Comparison of ENCODE assay signal across 8 mouse cellular contexts in the genomic region with DNA sequence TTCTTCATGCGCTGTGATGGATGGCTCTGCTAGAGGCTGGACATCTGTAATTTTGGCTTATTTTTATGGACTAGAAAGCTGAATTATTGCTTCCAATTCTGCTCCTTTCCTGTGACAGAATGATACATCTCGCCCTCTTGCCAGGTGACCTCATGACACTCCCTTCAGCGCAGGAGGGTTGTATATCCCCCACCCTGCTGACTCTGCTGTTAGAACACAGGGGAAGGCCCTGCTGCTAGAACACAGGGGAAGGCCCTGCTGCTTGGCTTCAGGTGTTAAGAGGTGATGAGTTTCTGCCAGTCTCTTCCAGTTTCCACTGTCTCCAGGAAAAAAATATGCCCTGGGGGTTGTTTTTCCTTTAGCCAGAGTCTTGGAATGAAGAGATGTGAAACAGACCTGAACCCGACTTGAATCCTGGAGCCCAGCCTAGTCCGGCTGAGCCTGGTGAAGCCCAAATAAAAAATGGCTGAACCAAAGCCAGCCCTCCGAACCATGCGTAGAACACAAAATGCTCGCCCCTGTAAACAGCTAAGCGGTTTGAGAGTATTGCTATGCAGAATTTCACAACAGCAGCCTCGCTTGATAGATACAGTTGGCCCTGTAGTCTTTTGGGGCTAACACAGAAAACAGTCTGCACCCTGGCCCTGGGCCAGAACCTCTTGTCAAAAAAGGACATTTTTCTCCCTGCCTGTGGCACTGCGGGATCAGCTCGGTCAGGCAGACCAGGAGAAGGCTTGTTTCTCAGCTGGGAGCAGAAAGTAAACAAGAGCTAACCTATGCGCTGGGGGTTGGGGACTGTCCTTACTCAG. TPM values are rescaled to one million over a fixed set of nuclear protein-coding genes. Genes with fewer than 3 reads are reported as not detected.
DNase-seq lines count a peak whose midpoint lies in the region; ATAC-seq and TF ChIP-seq lines count a peak whose summit lies in the region.

No protein-coding gene starts in this region.

- no peak for TF ChIP-seq POLR2A in kidney, adult 2 months (IDR thresholded peaks at IDR 0.05; ENCODE audit: low read depth, low read length)

- TF ChIP-seq CTCF in Patski (IDR thresholded peaks at IDR 0.05), result no peak
- TF ChIP-seq CTCF in kidney, adult 2 months (conservative IDR thresholded peaks at IDR 0.05; ENCODE audit: insufficient read depth, insufficient read length, low read depth, low read length), result no peak
- TF ChIP-seq CTCF in liver, postnatal 0 days (IDR thresholded peaks at IDR 0.05; ENCODE audit: low read depth), result no peak

- peaks cover 78% of the 10 kb centered on the region for H3K36me3 ChIP-seq in embryonic facial prominence, embryonic 15.5 days
- H3K36me3 ChIP-seq in kidney, adult 2 months (ENCODE audit: control insufficient read depth, insufficient read depth, low read length), result no peaks in the 10 kb centered on the region; the same call in 1 of the 2 replicates
- peaks cover 31% of the 10 kb centered on the region for H3K36me3 ChIP-seq in liver, postnatal 0 days (replicated peaks; ENCODE audit: insufficient read depth, low read length)
- peaks cover 39% of the 10 kb centered on the region for H3K36me3 ChIP-seq in stomach, embryonic 14.5 days (ENCODE audit: control insufficient read depth, insufficient read depth, low read length)

- POLR2A ChIA-PET in Patski (lab: Charles Lee), result interaction anchor here (1.0 to 2.0 kb wide), 2 partner anchors 23 to 29 kb away, joined by 3 to 6 read pairs; a partner anchor contains a TSS

- no peaks in the 10 kb centered on the region for H3K9me3 ChIP-seq in embryonic facial prominence, embryonic 15.5 days (replicated peaks)
- H3K9me3 ChIP-seq in liver, postnatal 0 days (ENCODE audit: low read length), result no peaks in the 10 kb centered on the region
- no peaks in the 10 kb centered on the region for H3K9me3 ChIP-seq in stomach, embryonic 14.5 days (ENCODE audit: control insufficient read depth, low read depth, low read length)

- CTCF ChIA-PET in Patski (lab: Charles Lee), result interaction anchor here (0.7 to 2.7 kb wide), 10 partner anchors 8 to 121 kb away, joined by 3 to 11 read pairs (median 3); a partner anchor contains a TSS

- DNase-seq in Muller cell, postnatal 12 days (ENCODE audit: inconsistent ontology term), result peak; percentile 73
- DNase-seq in Patski (ENCODE audit: low read depth, low spot score), result peak; percentile 95
- DNase-seq in kidney, adult 2 months, result peak; percentile 66
- DNase-seq in liver, postnatal 0 days, result peak; percentile 60
- no peak for DNase-seq in c-Kit-positive CD71-positive TER-119-positive erythroid progenitor cells, embryonic 14.5 days (ENCODE audit: low spot score)
- no peak for DNase-seq in left cerebral cortex, postnatal 36 days (ENCODE audit: low spot score in 2 of 2)

- no peak for TF ChIP-seq EP300 in liver, postnatal 0 days (IDR thresholded peaks at IDR 0.05; ENCODE audit: low read depth)

- no peaks in the 10 kb centered on the region for H3K27me3 ChIP-seq in Patski
- no peaks in the 10 kb centered on the region for H3K27me3 ChIP-seq in embryonic facial prominence, embryonic 15.5 days
- no peaks in the 10 kb centered on the region for H3K27me3 ChIP-seq in kidney, adult 2 months (replicated peaks; ENCODE audit: control insufficient read depth, insufficient read depth, low read length)
- H3K27me3 ChIP-seq in liver, postnatal 0 days (ENCODE audit: insufficient read depth, low read length), result no peaks in the 10 kb centered on the region
- H3K27me3 ChIP-seq in stomach, embryonic 14.5 days (ENCODE audit: control insufficient read depth, insufficient read depth, low read length), result no peaks in the 10 kb centered on the region

- peak; percentile 52 for ATAC-seq in Patski
- ATAC-seq in embryonic facial prominence, embryonic 15.5 days (ENCODE audit: insufficient number of reproducible peaks, low FRiP score, low TSS enrichment, low read depth), result no peak
- ATAC-seq in liver, postnatal 0 days, result peak; percentile 80
- peak; percentile 88 for ATAC-seq in stomach, embryonic 14.5 days (ENCODE audit: insufficient number of reproducible peaks, insufficient read depth, low FRiP score, low read depth)

- no peak overlapping the region for H3K9ac ChIP-seq in embryonic facial prominence, embryonic 15.5 days
- no peak overlapping the region; the same call in 1 of the 2 replicates for H3K9ac ChIP-seq in liver, postnatal 0 days (replicated peaks)
- H3K9ac ChIP-seq in stomach, embryonic 14.5 days (replicated peaks; ENCODE audit: low read depth, low read length), result no peak overlapping the region

- H3K27ac ChIP-seq in embryonic facial prominence, embryonic 15.5 days (replicated peaks), result peak overlapping the region; percentile 67; the same call in 1 of the 2 replicates
- H3K27ac ChIP-seq in kidney, adult 2 months (ENCODE audit: insufficient read depth, low read depth, low read length), result peak overlapping the region; percentile 53
- H3K27ac ChIP-seq in liver, postnatal 0 days (ENCODE audit: low read depth), result peak overlapping the region; percentile 72
- peak overlapping the region; percentile 83 for H3K27ac ChIP-seq in stomach, embryonic 14.5 days (ENCODE audit: low read length)

- in situ Hi-C loops in Patski (cut with MboI; ENCODE audit: low pct_unique_long_range_greater_than_20kb), result no loop called here

- H3K4me1 ChIP-seq in embryonic facial prominence, embryonic 15.5 days, result 0 out of 2 replicates have a peak, but pooled peaks cover 3% of the 10 kb centered on the region
- peaks cover 4% of the 10 kb centered on the region; the same call in 1 of the 2 replicates for H3K4me1 ChIP-seq in kidney, adult 2 months (ENCODE audit: control insufficient read depth, insufficient read depth, low read length)
- peaks cover 13% of the 10 kb centered on the region for H3K4me1 ChIP-seq in liver, postnatal 0 days (ENCODE audit: insufficient read depth)
- H3K4me1 ChIP-seq in stomach, embryonic 14.5 days (ENCODE audit: control insufficient read depth, insufficient read depth, low read length), result peaks cover 18% of the 10 kb centered on the region

- intact Hi-C loops in left cerebral cortex, postnatal 36 days (cut with DNase I), result no loop called here

- no peak overlapping the region for H3K4me2 ChIP-seq in embryonic facial prominence, embryonic 15.5 days (replicated peaks)
- H3K4me2 ChIP-seq in liver, postnatal 0 days (ENCODE audit: low read depth, low read length), result peak overlapping the region; percentile 29; the same call in 1 of the 2 replicates
- no peak overlapping the region for H3K4me2 ChIP-seq in stomach, embryonic 14.5 days (replicated peaks; ENCODE audit: low read depth, low read length)

- no peak overlapping the region for H3K4me3 ChIP-seq in embryonic facial prominence, embryonic 15.5 days (replicated peaks)
- H3K4me3 ChIP-seq in kidney, adult 2 months (ENCODE audit: insufficient read depth, low read depth, low read length), result no peak overlapping the region
- no peak overlapping the region for H3K4me3 ChIP-seq in liver, postnatal 0 days (ENCODE audit: low read depth, low read length)
- H3K4me3 ChIP-seq in stomach, embryonic 14.5 days (ENCODE audit: low read depth, low read length), result no peak overlapping the region

- 77% methylated on average over 13 of the region's 13 CpGs for WGBS in embryonic facial prominence, embryonic 15.5 days
- WGBS in kidney, adult 2 months, result 42% methylated on average over 13 of the region's 13 CpGs
- 70% methylated on average over 13 of the region's 13 CpGs for WGBS in liver, postnatal 0 days (ENCODE audit: insufficient replicate concordance)
- WGBS in stomach, embryonic 14.5 days, result 35% methylated on average over 13 of the region's 13 CpGs

RNA-seq across cellular contexts. Expression of a gene that starts 29.0 kb away (rescaled TPM):
- polyA plus RNA-seq in Patski (2021), result 76.5 TPM
- 3.6 and 4.2 TPM in 2 replicates for polyA plus RNA-seq in embryonic facial prominence, embryonic 15.5 days (2015; fragmentation: Nextera tagmentation; extraction: Ambion mirVana)
- polyA plus RNA-seq in kidney, adult 2 months (2012; rRNA removed), result 11.8 and 14.1 TPM in 2 replicates
- polyA plus RNA-seq in liver, postnatal 0 days (2015; fragmentation: Nextera tagmentation; extraction: Ambion mirVana), result 0.45 and 0.48 TPM in 2 replicates
- polyA plus RNA-seq in stomach, embryonic 14.5 days (2014; fragmentation: Nextera tagmentation; extraction: Ambion mirVana), result 6.6 and 8.5 TPM in 2 replicates
- 100 to 1,000 TPM; 138 to 141 TPM for total RNA-seq in left cerebral cortex, postnatal 36 days (2021)

RNA-seq across cellular contexts. Expression of a gene that starts 48.0 kb away (rescaled TPM):
- polyA plus RNA-seq in Patski (2021), result 20.6 TPM
- 24.8 and 26.3 TPM in 2 replicates for polyA plus RNA-seq in embryonic facial prominence, embryonic 15.5 days (2015; fragmentation: Nextera tagmentation; extraction: Ambion mirVana)
- 6.8 and 7.7 TPM in 2 replicates for polyA plus RNA-seq in kidney, adult 2 months (2012; rRNA removed)
- polyA plus RNA-seq in liver, postnatal 0 days (2015; fragmentation: Nextera tagmentation; extraction: Ambion mirVana), result 4.4 and 4.7 TPM in 2 replicates
- 21.9 and 26.5 TPM in 2 replicates for polyA plus RNA-seq in stomach, embryonic 14.5 days (2014; fragmentation: Nextera tagmentation; extraction: Ambion mirVana)
- total RNA-seq in left cerebral cortex, postnatal 36 days (2021), result 10 to 100 TPM; 18.8 to 25.5 TPM

Comparison
In these comparisons a context has a peak if more than half of its experiments do, and no peak if none do; other contexts are left out.
1. DNase-seq: peak in Muller cell, postnatal 12 days (single experiment), Patski (single experiment), kidney, adult 2 months (single experiment) and liver, postnatal 0 days (single experiment); none in c-Kit-positive CD71-positive TER-119-positive erythroid progenitor cells, embryonic 14.5 days (single experiment) and left cerebral cortex, postnatal 36 days (0 of 2).
2. Peak in every context shown above with its lines, with median percentiles within 50 percentile points of each other: H3K27ac ChIP-seq.